Mouse (Mus musculus): ENCODE results near the gene Adamts15.

Adamts15 gene

DNA sequence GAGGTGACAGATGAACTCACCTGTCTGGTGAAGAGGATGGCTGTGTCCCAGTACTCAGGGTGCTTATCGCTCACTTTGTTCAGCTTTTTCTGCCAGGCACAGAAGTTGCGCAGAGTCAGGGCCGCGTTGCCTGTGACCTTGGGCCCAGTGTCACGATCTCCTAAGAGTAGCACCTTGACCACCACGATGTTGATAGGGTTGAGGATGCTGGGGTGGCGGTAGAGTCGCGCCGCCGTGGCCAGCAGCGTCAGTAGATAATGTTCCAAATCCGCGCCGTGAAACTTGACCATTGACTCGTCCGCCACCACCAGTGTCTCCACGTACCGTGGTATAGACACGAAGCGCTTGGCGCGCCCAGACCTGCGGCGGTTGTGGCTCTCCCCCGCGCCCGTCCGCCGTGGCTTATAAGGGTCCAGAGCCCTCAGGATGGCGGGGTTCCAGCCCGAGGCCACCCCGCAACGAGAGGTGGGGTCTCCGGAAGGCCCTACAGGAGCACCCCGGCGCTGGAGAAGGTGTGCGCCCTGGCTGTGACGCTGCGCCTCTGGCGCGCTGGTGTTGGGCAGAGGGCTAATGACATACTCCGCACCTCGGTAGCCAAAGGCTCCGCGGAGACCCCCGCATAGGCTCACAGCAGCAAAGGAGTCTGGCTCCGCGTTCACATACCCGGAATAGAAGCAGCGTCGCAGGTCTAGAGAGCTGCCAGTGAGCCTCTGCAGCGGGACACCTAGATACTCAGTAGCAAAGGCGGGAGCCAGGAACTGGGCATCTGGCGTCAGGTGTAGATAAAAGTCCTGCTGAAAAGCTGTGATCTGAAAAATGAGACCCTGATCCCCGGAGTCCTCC is 770 bp downstream of the Adamts15 start:
- no peak for DNase-seq (ENCODE audit: low spot score)

GRCm38 (mm10) chr9:30920736-30921135 is 1.5 kb downstream of the Adamts15 start:
- no peak for DNase-seq (ENCODE audit: low spot score)

DNA sequence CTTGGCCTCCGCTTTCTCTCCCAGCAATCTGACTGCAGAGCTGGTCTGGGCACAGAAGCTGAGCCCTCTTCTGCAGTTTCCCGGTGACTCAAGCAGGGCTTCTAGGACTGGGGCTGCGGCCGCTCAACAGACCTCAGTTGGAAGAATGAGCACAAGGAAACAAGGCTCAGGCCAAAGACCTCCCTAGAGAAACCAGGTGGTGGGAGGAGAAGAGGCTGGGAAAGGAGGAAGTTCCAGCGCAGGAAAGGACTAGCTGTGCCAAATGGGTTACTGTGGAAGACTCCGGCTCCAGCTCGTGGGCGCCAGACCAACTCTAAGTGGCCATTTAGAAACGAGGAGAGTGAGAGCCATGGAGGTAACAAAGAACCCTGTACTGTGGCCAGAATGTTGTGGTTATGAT is 2.6 kb downstream of the Adamts15 start:
- no peak for DNase-seq (ENCODE audit: low spot score)

DNA sequence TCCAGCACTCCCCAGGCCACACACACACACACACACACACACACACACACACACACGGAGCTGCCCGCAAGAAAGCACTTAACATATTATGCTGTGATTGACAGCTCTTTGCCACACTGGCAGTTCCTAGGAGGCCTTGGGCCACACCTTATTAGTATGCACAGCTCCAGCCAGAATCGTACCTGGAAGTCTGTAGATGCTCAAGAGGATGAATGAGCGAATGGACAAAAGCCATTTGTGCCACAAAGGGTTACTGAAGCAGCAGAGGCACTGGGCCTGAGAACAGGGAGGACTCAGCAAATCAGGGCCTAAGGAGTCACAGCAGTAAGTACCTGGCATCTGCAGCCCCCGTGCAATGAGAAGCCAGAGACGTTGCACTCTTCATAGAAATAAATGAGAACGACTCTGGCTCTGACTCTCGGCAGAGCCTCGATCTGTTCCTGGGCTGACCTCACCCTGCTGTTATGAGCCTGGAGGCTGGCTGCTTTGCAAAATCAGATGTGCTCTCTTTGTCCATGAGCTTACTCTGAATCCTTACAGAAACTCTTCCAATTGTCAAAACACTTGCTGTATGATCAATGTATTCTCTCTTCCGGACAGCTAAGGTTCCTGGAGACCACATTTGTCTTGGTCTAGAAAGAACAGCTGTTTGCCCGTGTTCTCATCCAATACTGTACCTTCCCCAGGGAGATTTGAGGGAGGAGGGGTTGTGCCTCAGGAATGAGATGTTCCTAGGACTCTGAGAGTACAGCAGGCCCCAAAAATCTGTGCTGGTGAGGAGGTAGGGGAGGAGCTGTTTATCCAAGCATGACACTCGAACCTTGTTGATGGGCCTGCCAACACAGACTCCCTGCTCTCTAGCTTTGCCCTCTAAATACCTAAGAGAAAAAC is 3.5 kb downstream of the Adamts15 start:
- DNase-seq (ENCODE audit: low spot score): no peak

GRCm38 (mm10) chr9:30916266-30916968 is 5.8 kb downstream of the Adamts15 start:
- DNase-seq (ENCODE audit: low spot score): no peak

- no peak for DNase-seq (ENCODE audit: low spot score)
Measured at GRCm38 (mm10) chr9:30914241-30914640, 8.0 kb downstream of the Adamts15 start.

- no peak for DNase-seq (ENCODE audit: low spot score)
Measured at GRCm38 (mm10) chr9:30913429-30913828, 8.8 kb downstream of the Adamts15 start.

GRCm38 (mm10) chr9:30912161-30912560 is 10.1 kb downstream of the Adamts15 start:
- DNase-seq (ENCODE audit: low spot score): no peak

- no peak for DNase-seq (ENCODE audit: low spot score)
Measured at GRCm38 (mm10) chr9:30910491-30910890, 11.8 kb downstream of the Adamts15 start.

DNA sequence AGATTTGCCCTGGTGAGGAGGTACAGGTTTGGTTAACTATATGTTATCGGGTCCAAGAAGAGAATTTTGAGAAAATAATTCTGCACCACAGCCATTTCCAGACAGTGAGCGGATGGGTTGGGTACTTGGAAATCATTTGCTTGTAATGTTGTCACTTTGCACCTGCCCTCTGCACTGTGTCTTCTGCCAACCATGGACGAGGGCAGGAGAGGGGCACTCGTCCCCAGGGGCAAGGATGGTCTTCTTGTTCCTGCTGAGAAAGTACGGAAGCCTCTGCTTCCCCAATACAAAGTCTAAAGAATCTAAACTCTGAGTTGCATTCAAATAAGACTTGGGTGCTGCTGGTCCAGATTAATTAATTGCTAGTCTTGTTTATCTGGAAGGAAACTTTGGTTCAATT is 13.3 kb downstream of the Adamts15 start:
- no peak for DNase-seq (ENCODE audit: low spot score)

DNA sequence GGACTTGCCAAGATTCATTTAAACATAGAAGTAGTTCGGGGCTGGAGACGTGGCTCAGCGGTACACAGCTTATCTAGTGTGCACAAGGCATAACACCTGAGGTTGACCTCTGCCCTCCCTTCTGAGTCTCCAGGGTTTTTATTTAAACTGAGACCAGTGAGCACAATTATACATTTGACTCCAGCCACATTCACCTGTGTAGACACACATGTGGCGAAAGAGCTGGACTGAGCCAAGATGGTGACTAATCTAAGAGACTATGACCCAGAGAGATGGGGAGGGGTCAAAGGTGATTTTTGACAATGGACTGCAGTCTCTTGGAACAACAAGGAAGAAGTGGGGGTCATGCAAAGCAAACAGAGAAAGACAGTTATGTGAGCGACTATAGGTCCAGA is 14.0 kb downstream of the Adamts15 start:
- DNase-seq (ENCODE audit: low spot score): no peak

DNA sequence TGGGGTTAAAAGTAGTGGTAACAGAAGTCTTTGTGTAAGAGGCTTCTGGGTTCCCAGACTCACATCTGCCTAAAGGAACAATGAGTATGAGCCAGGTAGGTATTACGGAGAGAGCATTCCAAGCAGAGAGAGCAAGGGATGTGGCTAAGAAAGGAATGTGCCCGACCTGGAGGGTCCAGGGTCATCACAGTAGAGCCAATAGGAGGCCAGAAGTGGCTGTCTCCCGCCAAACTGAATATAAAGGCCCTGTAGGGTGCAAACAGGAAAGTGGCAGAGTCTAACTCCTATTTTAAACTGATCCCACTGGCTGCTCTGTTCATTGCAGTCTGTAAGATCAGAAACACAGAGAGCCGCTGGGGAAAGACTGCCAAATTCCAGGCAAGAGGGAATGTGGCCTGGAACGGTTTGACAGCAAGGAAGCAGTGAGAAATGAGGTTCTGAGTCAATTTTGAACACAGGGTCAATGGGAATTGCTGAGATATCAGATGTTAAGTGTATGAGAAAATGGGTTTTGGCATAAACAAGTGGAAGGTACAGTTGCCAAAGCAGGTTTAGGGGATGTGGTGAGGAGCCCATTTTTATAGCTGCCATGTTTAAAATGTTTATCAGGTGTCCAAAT is 14.5 kb downstream of the Adamts15 start:
- no peak for DNase-seq (ENCODE audit: low spot score)

GRCm38 (mm10) chr9:30906426-30906825 is 15.8 kb downstream of the Adamts15 start:
- no peak for DNase-seq (ENCODE audit: low spot score)

DNA sequence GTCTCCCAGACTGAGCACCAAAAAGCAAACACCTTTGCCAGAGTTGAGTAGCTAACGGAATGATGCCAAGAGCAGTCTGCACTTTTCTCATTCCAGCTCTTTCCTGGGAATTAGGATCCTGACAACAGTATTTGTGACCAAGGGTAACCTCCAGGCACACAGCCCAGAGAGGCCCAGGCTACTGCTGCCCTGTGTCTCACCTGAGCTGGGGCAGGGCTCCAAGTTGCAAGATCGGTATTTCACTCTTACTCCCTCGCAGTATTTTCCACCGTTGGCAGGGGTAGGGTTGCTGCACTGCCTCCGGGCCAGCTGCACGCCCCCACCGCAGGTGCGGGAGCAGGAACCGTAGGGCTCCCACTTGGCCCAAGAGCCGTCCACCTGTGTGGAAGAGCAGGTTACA is 16.4 kb downstream of the Adamts15 start:
- DNase-seq (ENCODE audit: low spot score): no peak

DNA sequence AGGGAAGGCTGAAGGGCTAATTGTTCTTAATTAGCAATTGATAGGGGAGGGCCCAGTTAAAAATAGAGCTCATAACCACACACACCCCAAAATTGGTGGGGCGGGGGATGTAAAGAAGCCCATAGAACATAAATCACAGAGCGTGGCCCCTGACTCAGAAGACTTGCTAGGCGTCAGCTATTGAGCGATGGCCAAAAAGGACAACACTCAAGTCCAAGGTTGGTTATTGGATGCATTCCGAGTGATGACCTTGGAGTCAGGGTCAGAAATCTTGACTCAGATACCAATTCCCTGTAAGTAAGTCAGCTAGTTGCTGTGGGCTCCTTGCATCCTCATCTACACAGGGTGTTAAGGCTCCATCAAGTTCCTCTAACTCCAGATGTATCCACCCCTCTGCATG is 19.0 kb downstream of the Adamts15 start:
- DNase-seq (ENCODE audit: low spot score): no peak

GRCm38 (mm10) chr9:30902641-30903040 is 19.6 kb downstream of the Adamts15 start:
- no peak for DNase-seq (ENCODE audit: low spot score)

DNA sequence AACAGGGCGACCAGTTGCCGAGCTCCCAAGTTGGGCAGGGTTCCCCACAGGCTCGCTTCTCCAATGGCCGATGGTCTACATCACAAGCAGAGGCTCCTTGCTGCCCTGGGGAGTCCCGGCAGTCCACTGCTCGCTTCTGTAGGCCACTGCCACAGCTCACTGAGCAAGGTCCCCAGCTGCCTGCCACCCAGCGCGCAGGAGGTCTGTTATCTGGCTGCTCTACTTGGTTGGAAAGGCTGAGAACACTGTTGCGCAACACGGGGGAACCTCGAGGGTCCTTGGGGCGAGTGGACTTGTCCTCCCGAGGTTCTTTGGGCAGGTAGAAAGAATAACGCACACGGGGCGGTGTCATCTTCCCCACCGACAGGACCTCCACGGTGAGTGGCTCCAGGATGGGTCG is 20.1 kb downstream of the Adamts15 start:
- DNase-seq (ENCODE audit: low spot score): no peak

DNA sequence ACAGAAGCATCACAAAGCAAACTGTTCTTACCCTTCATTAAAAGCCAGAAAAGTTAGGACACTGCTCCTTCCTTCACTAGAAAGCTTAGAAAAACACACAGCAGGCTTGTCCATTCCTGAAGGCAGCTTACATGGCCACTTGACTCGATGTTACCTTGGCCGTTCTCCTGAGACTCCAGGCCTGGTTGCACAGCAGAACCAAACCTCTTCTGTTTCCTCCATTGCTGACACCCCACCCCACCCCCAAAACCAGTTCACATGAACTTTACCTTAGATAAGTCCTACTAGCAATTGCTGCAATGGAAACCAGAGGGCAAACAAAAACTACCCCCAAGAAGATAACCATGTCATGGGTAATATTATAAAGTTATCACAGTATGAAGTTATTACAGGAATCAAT is 25.1 kb downstream of the Adamts15 start:
- no peak for DNase-seq (ENCODE audit: low spot score)

GRCm38 (mm10) chr9:30896752-30897151 is 25.5 kb downstream of the Adamts15 start:
- no peak for DNase-seq (ENCODE audit: low spot score)

DNA sequence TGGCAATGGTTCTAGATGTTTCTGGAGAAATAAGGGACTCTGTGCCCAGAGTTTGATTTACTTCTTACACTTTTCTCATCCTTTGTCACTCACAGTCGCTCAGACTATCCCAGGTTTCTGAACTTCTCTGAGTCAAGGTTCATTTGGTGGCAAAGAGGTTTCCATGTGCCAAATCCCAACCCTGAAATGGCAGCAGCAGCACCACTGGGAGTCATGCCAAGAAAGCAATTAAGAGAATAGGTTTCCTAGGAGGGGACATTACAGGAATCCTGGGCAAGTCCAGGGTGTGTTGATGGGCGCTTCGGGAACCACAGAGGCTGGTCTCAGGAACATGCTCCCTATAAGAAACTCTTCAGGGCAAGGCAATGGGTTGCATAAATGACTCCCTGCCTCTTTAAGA is 26.6 kb downstream of the Adamts15 start:
- DNase-seq (ENCODE audit: low spot score): no peak

DNA sequence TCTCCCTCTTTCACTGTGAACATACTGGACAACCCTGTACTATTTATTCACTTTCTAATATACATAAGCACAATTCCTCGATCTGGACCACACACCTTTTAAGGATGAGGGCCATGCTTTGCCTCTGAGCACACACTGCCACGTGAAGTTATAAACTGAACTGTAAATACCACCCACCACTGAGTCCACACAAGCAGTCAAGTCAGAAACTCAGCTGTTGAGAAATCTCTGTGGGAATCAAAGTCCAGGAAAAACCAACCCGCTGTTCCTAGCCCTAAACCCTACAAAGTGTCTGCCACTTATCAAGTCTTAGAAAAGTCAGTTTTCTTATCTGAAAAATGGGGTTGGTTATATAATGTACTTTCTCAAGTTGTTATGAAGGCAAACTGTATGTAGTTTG is 36.0 kb downstream of the Adamts15 start:
- no peak for DNase-seq (ENCODE audit: low spot score)

- DNase-seq (ENCODE audit: low spot score): no peak
Measured at GRCm38 (mm10) chr9:30880553-30880952, 41.7 kb downstream of the Adamts15 start.
